Mouse (Mus musculus): ENCODE data around the gene Iqsec2. TPM values are rescaled to one million over a fixed set of nuclear protein-coding genes. Genes with fewer than 3 reads are reported as not detected.
A peak's percentile ranks its signal among the peaks of the same experiment; 100 is the strongest.

The Iqsec2 gene
- polyA plus RNA-seq (2015; fragmentation: Nextera tagmentation; extraction: Ambion mirVana): 4.5 and 5.1 TPM in 2 replicates

GRCm38 (mm10) chrX:152143941-152144741 is at the start of gene Iqsec2:
TSS of gene Iqsec2 (plus strand) at chrX:152144268.
- 6% methylated on average over 26 of the region's 78 CpGs for WGBS
- Histone ChIP-seq H3K36me3 (no peaks in the 10 kb centered on the region), H3K9ac (peak within 1 kb of the TSS; percentile 33; the same call in 1 of the 2 replicates), H3K27ac (replicated peaks) (no peak within 1 kb of the TSS), H3K9me3 (replicated peaks) (no peaks in the 10 kb centered on the region), H3K4me1 (peaks cover 16% of the 10 kb centered on the region; the same call in 1 of the 2 replicates), H3K4me2 (replicated peaks) (peak within 1 kb of the TSS; percentile 80), H3K27me3 (peaks cover 43% of the 10 kb centered on the region), H3K4me3 (replicated peaks) (peak within 1 kb of the TSS; percentile 54)
- peak; percentile 67 for ATAC-seq (ENCODE audit: insufficient number of reproducible peaks, low FRiP score, low TSS enrichment, low read depth)

GRCm38 (mm10) chrX:152097572-152097971 is 46.5 kb upstream of the Iqsec2 start:
- no peak for ATAC-seq (ENCODE audit: insufficient number of reproducible peaks, low FRiP score, low TSS enrichment, low read depth)
- no peaks in the 10 kb centered on the region for H3K4me1 ChIP-seq
- H3K27ac ChIP-seq (replicated peaks): no peak overlapping the region
- no peak overlapping the region for H3K4me3 ChIP-seq (replicated peaks)
- no peak overlapping the region for H3K4me2 ChIP-seq (replicated peaks)
- H3K9ac ChIP-seq: no peak overlapping the region
- WGBS: 59% methylated on average over 1 of the region's 1 CpGs
- H3K27me3 ChIP-seq: peaks cover 30% of the 10 kb centered on the region
- H3K36me3 ChIP-seq: no peaks in the 10 kb centered on the region
- no peaks in the 10 kb centered on the region for H3K9me3 ChIP-seq (replicated peaks)

GRCm38 (mm10) chrX:152121687-152122086 is 22.4 kb upstream of the Iqsec2 start:
- H3K4me3 ChIP-seq (replicated peaks): no peak overlapping the region
- no peak for ATAC-seq (ENCODE audit: insufficient number of reproducible peaks, low FRiP score, low TSS enrichment, low read depth)
- H3K27me3 ChIP-seq: peaks cover 20% of the 10 kb centered on the region; the same call in 1 of the 2 replicates
- no peaks in the 10 kb centered on the region for H3K4me1 ChIP-seq
- H3K4me2 ChIP-seq (replicated peaks): no peak overlapping the region
- no peak overlapping the region for H3K9ac ChIP-seq
- WGBS: 69% methylated on average over 1 of the region's 1 CpGs
- no peak overlapping the region for H3K27ac ChIP-seq (replicated peaks)
- no peaks in the 10 kb centered on the region for H3K9me3 ChIP-seq (replicated peaks)
- H3K36me3 ChIP-seq: no peaks in the 10 kb centered on the region

- no peak for ATAC-seq (ENCODE audit: insufficient number of reproducible peaks, low FRiP score, low TSS enrichment, low read depth)
- Histone ChIP-seq H3K4me1 (no peaks in the 10 kb centered on the region), H3K9ac (no peak overlapping the region), H3K27ac (replicated peaks) (no peak overlapping the region), H3K27me3 (peaks cover 28% of the 10 kb centered on the region), H3K4me3 (replicated peaks) (no peak overlapping the region), H3K36me3 (no peaks in the 10 kb centered on the region), H3K4me2 (replicated peaks) (no peak overlapping the region), H3K9me3 (replicated peaks) (no peaks in the 10 kb centered on the region)
- WGBS: 56% methylated on average over 3 of the region's 3 CpGs
These were observed 13.3 kb upstream of the Iqsec2 start for GRCm38 (mm10) chrX:152130777-152131176.

GRCm38 (mm10) chrX:152132029-152132428 is 12.0 kb upstream of the Iqsec2 start:
- ATAC-seq (ENCODE audit: insufficient number of reproducible peaks, low FRiP score, low TSS enrichment, low read depth): no peak
- no peak overlapping the region for H3K27ac ChIP-seq (replicated peaks)
- H3K36me3 ChIP-seq: no peaks in the 10 kb centered on the region
- H3K27me3 ChIP-seq: peaks cover 26% of the 10 kb centered on the region
- no peak overlapping the region for H3K9ac ChIP-seq
- H3K9me3 ChIP-seq (replicated peaks): no peaks in the 10 kb centered on the region
- H3K4me2 ChIP-seq (replicated peaks): no peak overlapping the region
- H3K4me3 ChIP-seq (replicated peaks): no peak overlapping the region
- no peaks in the 10 kb centered on the region for H3K4me1 ChIP-seq
- 87% methylated on average over 2 of the region's 2 CpGs for WGBS

- no peak for ATAC-seq (ENCODE audit: insufficient number of reproducible peaks, low FRiP score, low TSS enrichment, low read depth)
- Histone ChIP-seq H3K4me3 (replicated peaks) (no peak overlapping the region), H3K4me1 (no peaks in the 10 kb centered on the region), H3K27me3 (peaks cover 26% of the 10 kb centered on the region), H3K36me3 (no peaks in the 10 kb centered on the region), H3K27ac (replicated peaks) (no peak overlapping the region), H3K4me2 (replicated peaks) (no peak overlapping the region), H3K9me3 (replicated peaks) (no peaks in the 10 kb centered on the region), H3K9ac (no peak overlapping the region)
- 59% methylated on average over 2 of the region's 2 CpGs for WGBS
These were observed 8.9 kb upstream of the Iqsec2 start for GRCm38 (mm10) chrX:152135195-152135594.

GRCm38 (mm10) chrX:152144742-152145214 is 710 bp downstream of the Iqsec2 start:
- Histone ChIP-seq H3K27me3 (peaks cover 40% of the 10 kb centered on the region), H3K4me1 (peaks cover 16% of the 10 kb centered on the region; the same call in 1 of the 2 replicates), H3K9me3 (replicated peaks) (no peaks in the 10 kb centered on the region), H3K4me3 (replicated peaks) (peak overlapping the region; percentile 54), H3K9ac (peak overlapping the region; percentile 33; the same call in 1 of the 2 replicates), H3K27ac (replicated peaks) (no peak overlapping the region), H3K36me3 (no peaks in the 10 kb centered on the region), H3K4me2 (replicated peaks) (peak overlapping the region; percentile 80)
- no peak; the same call in 1 of the 2 replicates for ATAC-seq (ENCODE audit: insufficient number of reproducible peaks, low FRiP score, low TSS enrichment, low read depth)
- WGBS: 11% methylated on average over 41 of the region's 42 CpGs

GRCm38 (mm10) chrX:152146150-152146549 is 2.1 kb downstream of the Iqsec2 start:
- H3K4me2 ChIP-seq (replicated peaks): peak overlapping the region; percentile 80
- WGBS: 20% methylated on average over 1 of the region's 1 CpGs
- ATAC-seq (ENCODE audit: insufficient number of reproducible peaks, low FRiP score, low TSS enrichment, low read depth): no peak
- no peak overlapping the region for H3K9ac ChIP-seq
- no peaks in the 10 kb centered on the region for H3K36me3 ChIP-seq
- no peak overlapping the region; the same call in 1 of the 2 replicates for H3K4me3 ChIP-seq (replicated peaks)
- no peaks in the 10 kb centered on the region for H3K9me3 ChIP-seq (replicated peaks)
- no peak overlapping the region for H3K27ac ChIP-seq (replicated peaks)
- H3K4me1 ChIP-seq: peaks cover 16% of the 10 kb centered on the region; the same call in 1 of the 2 replicates
- peaks cover 40% of the 10 kb centered on the region for H3K27me3 ChIP-seq

GRCm38 (mm10) chrX:152146691-152147090 is 2.6 kb downstream of the Iqsec2 start:
- ATAC-seq (ENCODE audit: insufficient number of reproducible peaks, low FRiP score, low TSS enrichment, low read depth): no peak
- H3K27ac ChIP-seq (replicated peaks): no peak overlapping the region
- H3K4me1 ChIP-seq: peaks cover 16% of the 10 kb centered on the region; the same call in 1 of the 2 replicates
- no peaks in the 10 kb centered on the region for H3K9me3 ChIP-seq (replicated peaks)
- H3K27me3 ChIP-seq: peaks cover 40% of the 10 kb centered on the region
- H3K4me3 ChIP-seq (replicated peaks): no peak overlapping the region
- WGBS: 55% methylated on average over 2 of the region's 2 CpGs
- H3K4me2 ChIP-seq (replicated peaks): no peak overlapping the region; the same call in 1 of the 2 replicates
- no peaks in the 10 kb centered on the region for H3K36me3 ChIP-seq
- no peak overlapping the region for H3K9ac ChIP-seq

GRCm38 (mm10) chrX:152147451-152148116 is 3.5 kb downstream of the Iqsec2 start:
- Histone ChIP-seq H3K27me3 (peaks cover 39% of the 10 kb centered on the region), H3K4me1 (peaks cover 16% of the 10 kb centered on the region; the same call in 1 of the 2 replicates), H3K9me3 (replicated peaks) (no peaks in the 10 kb centered on the region), H3K27ac (replicated peaks) (no peak overlapping the region), H3K4me2 (replicated peaks) (0 out of 2 replicates have a peak overlapping the region, but pooled peaks have one; percentile 15), H3K4me3 (replicated peaks) (no peak overlapping the region), H3K36me3 (no peaks in the 10 kb centered on the region), H3K9ac (no peak overlapping the region)
- 37% methylated on average over 5 of the region's 5 CpGs for WGBS
- ATAC-seq (ENCODE audit: insufficient number of reproducible peaks, low FRiP score, low TSS enrichment, low read depth): peak; percentile 71

- peaks cover 36% of the 10 kb centered on the region for H3K27me3 ChIP-seq
- ATAC-seq (ENCODE audit: insufficient number of reproducible peaks, low FRiP score, low TSS enrichment, low read depth): no peak
- no peak overlapping the region for H3K9ac ChIP-seq
- H3K4me3 ChIP-seq (replicated peaks): no peak overlapping the region
- no peaks in the 10 kb centered on the region for H3K9me3 ChIP-seq (replicated peaks)
- H3K27ac ChIP-seq (replicated peaks): no peak overlapping the region
- peaks cover 16% of the 10 kb centered on the region; the same call in 1 of the 2 replicates for H3K4me1 ChIP-seq
- H3K36me3 ChIP-seq: no peaks in the 10 kb centered on the region
- no peak overlapping the region for H3K4me2 ChIP-seq (replicated peaks)
- 75% methylated on average over 5 of the region's 5 CpGs for WGBS
These were observed 4.6 kb downstream of the Iqsec2 start for GRCm38 (mm10) chrX:152148706-152149105.

All from embryonic facial prominence, embryonic 15.5 days (tissue).